Mouse (Mus musculus) hindbrain, embryonic 11.5 days (tissue): ENCODE measurements at regions not wholly inside any gene's neighbourhood (a gene's known extent, or its start where the extent isn't known, plus 50 kb on each side); places are given as distances from the start of the nearest gene placed in this dataset.
A peak's percentile ranks its signal among the peaks of the same experiment; 100 is the strongest.

Experiments
- ATAC-seq: fragments of 200-750 bp; cut with Nextera tagmentation; 2 replicates; pipeline ENCODE4 v1.8.0; 2017; ENCODE audit warnings: mild to moderate bottlenecking, moderate TSS enrichment, moderate library complexity; ENCODE audit not compliant: low FRiP score
- DNase-seq: peaks from one replicate; pipeline ENCODE4 v3.0.0-alpha.2; 2015; ENCODE audit warnings: low spot score
- H3K27ac ChIP-seq: fragments of 300-500 bp; sonication (generic); 2 replicates; pipeline ENCODE4 v1.5.1; 2014; ENCODE audit warnings: mild to moderate bottlenecking, low read depth, low read length
- H3K27me3 ChIP-seq: fragments of 300-500 bp; sonication (generic); 2 replicates; pipeline ENCODE4 v1.6.1; 2014; ENCODE audit warnings: mild to moderate bottlenecking, low read length, moderate library complexity, mixed read lengths; ENCODE audit not compliant: control insufficient read depth, insufficient read depth
- H3K36me3 ChIP-seq: fragments of 300-500 bp; sonication (generic); 2 replicates; pipeline ENCODE4 v1.6.1; 2014; ENCODE audit warnings: mild to moderate bottlenecking, low read length, moderate library complexity, mixed read lengths; ENCODE audit not compliant: control insufficient read depth, insufficient read depth
- H3K4me1 ChIP-seq: fragments of 300-500 bp; sonication (generic); replicated peaks from 2 replicates; pipeline ENCODE4 v1.6.1; 2014; ENCODE audit warnings: low read length, mixed read lengths; ENCODE audit not compliant: control insufficient read depth, insufficient read depth
- H3K4me2 ChIP-seq: fragments of 300-500 bp; sonication (generic); replicated peaks from 2 replicates; pipeline ENCODE4 v1.6.1; 2014; ENCODE audit warnings: mild to moderate bottlenecking, low read depth, low read length
- H3K4me3 ChIP-seq: fragments of 300-500 bp; sonication (generic); 2 replicates; pipeline ENCODE4 v1.5.1; 2014; ENCODE audit warnings: low read depth, low read length
- H3K9ac ChIP-seq: fragments of 300-500 bp; sonication (generic); 2 replicates; pipeline ENCODE4 v1.6.1; 2014; ENCODE audit warnings: low read depth, low read length
- H3K9me3 ChIP-seq: fragments of 300-500 bp; sonication (generic); 2 replicates; pipeline ENCODE4 v1.6.1; 2016; ENCODE audit warnings: low read length; ENCODE audit not compliant: control insufficient read depth
- WGBS: fragments of 180-500 bp; shearing (Covaris S2); extraction: QIAGEN DNeasy Blood & Tissue Kit; methylation state at CpG from one replicate; pipeline ENCODE4 v1.1.7; 2014; 5-methylcytosine and 5-hydroxymethylcytosine counted together

- Histone ChIP-seq H3K9me3 (no peaks in the 10 kb centered on the region), H3K36me3 (no peaks in the 10 kb centered on the region), H3K4me1 (no peaks in the 10 kb centered on the region), H3K4me3 (no peak overlapping the region), H3K9ac (no peak overlapping the region), H3K27me3 (no peaks in the 10 kb centered on the region), H3K27ac (no peak overlapping the region), H3K4me2 (no peak overlapping the region)
- ATAC-seq (no peak), DNase-seq (no peak)
- WGBS = 90% methylated on average over 6 of the region's 6 CpGs
Measured at GRCm38 (mm10) chr2:114915025-114915690, 260.4 kb upstream of the Dph6 start.

GRCm38 (mm10) chr2:114918420-114919332 lies 263.9 kb upstream of the Dph6 start:
- Histone ChIP-seq H3K27me3 (no peaks in the 10 kb centered on the region), H3K4me1 (no peaks in the 10 kb centered on the region), H3K4me3 (no peak overlapping the region), H3K9me3 (no peaks in the 10 kb centered on the region), H3K9ac (no peak overlapping the region), H3K4me2 (no peak overlapping the region), H3K36me3 (no peaks in the 10 kb centered on the region), H3K27ac (no peak overlapping the region)
- DNase-seq (peak; percentile 7), ATAC-seq (0 out of 2 replicates have a peak, but pooled peaks have one; percentile 45)
- WGBS = 78% methylated on average over 16 of the region's 16 CpGs

GRCm38 (mm10) chr2:114923911-114924310 lies 269.1 kb upstream of the Dph6 start:
- no peak overlapping the region for H3K4me3 ChIP-seq
- 79% methylated on average over 2 of the region's 2 CpGs for WGBS
- no peaks in the 10 kb centered on the region for H3K36me3 ChIP-seq

GRCm38 (mm10) chr2:114935436-114935835 lies 280.7 kb upstream of the Dph6 start:
- no peak overlapping the region for H3K9ac ChIP-seq
- ATAC-seq = no peak
- no peaks in the 10 kb centered on the region for H3K27me3 ChIP-seq
- H3K4me2 ChIP-seq = no peak overlapping the region
- no peaks in the 10 kb centered on the region for H3K36me3 ChIP-seq
- no peaks in the 10 kb centered on the region for H3K9me3 ChIP-seq
- no peak overlapping the region for H3K27ac ChIP-seq
- WGBS = 78% methylated on average over 3 of the region's 3 CpGs
- no peak for DNase-seq
- no peak overlapping the region for H3K4me3 ChIP-seq
- H3K4me1 ChIP-seq = no peaks in the 10 kb centered on the region

More at GRCm38 (mm10) chr2:114923911-114924310, 269.1 kb upstream of the Dph6 start:
- Histone ChIP-seq H3K27ac (no peak overlapping the region), H3K9me3 (no peaks in the 10 kb centered on the region), H3K4me2 (no peak overlapping the region), H3K27me3 (no peaks in the 10 kb centered on the region), H3K9ac (no peak overlapping the region), H3K4me1 (no peaks in the 10 kb centered on the region)
- no peak for DNase-seq
- ATAC-seq = no peak

GRCm38 (mm10) chr2:114938416-114939147 lies 283.8 kb upstream of the Dph6 start:
- no peak overlapping the region for H3K4me3 ChIP-seq
- H3K9me3 ChIP-seq = no peaks in the 10 kb centered on the region
- no peaks in the 10 kb centered on the region for H3K4me1 ChIP-seq
- H3K27ac ChIP-seq = no peak overlapping the region
- no peak overlapping the region for H3K9ac ChIP-seq
- no peak overlapping the region for H3K4me2 ChIP-seq
- WGBS = 85% methylated on average over 7 of the region's 7 CpGs
- no peak for DNase-seq
- no peaks in the 10 kb centered on the region for H3K27me3 ChIP-seq
- H3K36me3 ChIP-seq = no peaks in the 10 kb centered on the region
- no peak for ATAC-seq

- DNase-seq (no peak), ATAC-seq (no peak)
- Histone ChIP-seq H3K9ac (no peak overlapping the region), H3K9me3 (no peaks in the 10 kb centered on the region), H3K27me3 (no peaks in the 10 kb centered on the region), H3K36me3 (no peaks in the 10 kb centered on the region), H3K27ac (no peak overlapping the region), H3K4me3 (no peak overlapping the region), H3K4me2 (no peak overlapping the region), H3K4me1 (no peaks in the 10 kb centered on the region)
- 90% methylated on average over 3 of the region's 3 CpGs for WGBS
Measured at GRCm38 (mm10) chr2:114966111-114966510, 311.3 kb upstream of the Dph6 start.

GRCm38 (mm10) chr2:114968651-114969050 lies 313.9 kb upstream of the Dph6 start:
- Histone ChIP-seq H3K27me3 (no peaks in the 10 kb centered on the region), H3K4me1 (no peaks in the 10 kb centered on the region), H3K9ac (no peak overlapping the region), H3K4me2 (no peak overlapping the region), H3K27ac (no peak overlapping the region), H3K4me3 (no peak overlapping the region), H3K9me3 (no peaks in the 10 kb centered on the region), H3K36me3 (no peaks in the 10 kb centered on the region)
- 62% methylated on average over 1 of the region's 1 CpGs for WGBS
- ATAC-seq = no peak
- DNase-seq = no peak

- DNase-seq = no peak
- H3K27ac ChIP-seq = no peak overlapping the region
- no peak overlapping the region for H3K4me3 ChIP-seq
- H3K9me3 ChIP-seq = no peaks in the 10 kb centered on the region
- no peaks in the 10 kb centered on the region for H3K36me3 ChIP-seq
- no peaks in the 10 kb centered on the region for H3K4me1 ChIP-seq
- no peak overlapping the region for H3K9ac ChIP-seq
- ATAC-seq = no peak
- no peaks in the 10 kb centered on the region for H3K27me3 ChIP-seq
- H3K4me2 ChIP-seq = no peak overlapping the region
Measured at GRCm38 (mm10) chr2:114993419-114993818, 338.7 kb upstream of the Dph6 start.
